Comparison of ENCODE assay signal across 16 mouse cellular contexts in the genomic region with DNA sequence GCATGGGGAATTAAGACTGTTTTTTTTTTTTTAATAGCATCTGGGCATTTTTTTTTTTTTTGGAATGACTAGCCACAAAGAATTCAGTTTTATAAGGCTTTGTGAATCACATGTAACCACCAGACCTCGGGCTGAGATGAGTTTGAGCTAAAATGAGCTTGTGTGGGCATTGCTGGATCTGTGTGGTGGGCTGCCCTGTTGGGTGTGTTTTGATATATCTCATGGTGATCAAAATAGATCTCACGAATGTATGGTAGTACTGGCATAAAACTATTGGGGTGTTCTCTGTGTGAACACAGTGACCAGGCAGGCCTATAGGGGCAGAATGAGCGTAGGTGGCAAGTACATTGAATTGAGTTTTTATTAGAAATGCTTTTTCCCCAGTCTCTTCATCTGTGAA.
"Had no signal": no experiment of that assay in that cellular context is flagged by ENCODE, and none has a peak within 500 bp of the region (broad histone marks: within the 10 kb centered on the region; RNA-seq: fewer than 3 reads in every experiment).

No protein-coding gene starts in this region.

- ATAC-seq: forebrain, embryonic 16.5 days; hindbrain, postnatal 0 days; intestine, embryonic 16.5 days had no signal

- DNase-seq: gastrocnemius, adult 2 months; gastrocnemius, postnatal 10 days; gastrocnemius, postnatal 25 days; heart, adult 18-20 months; heart, postnatal 10 days; heart, postnatal 4 days; kidney, adult 11 months; kidney, adult 2 months; kidney, adult 9 months; kidney, postnatal 14 days; kidney, postnatal 36 days; layer of hippocampus, adult 9-11 months; liver had no signal
